Mouse (Mus musculus) thymus, adult 2 months (tissue): ENCODE measurements around the gene Wdr89.

ENCODE experiments used
- CTCF ChIP-seq: fragments of 200-500 bp; IDR thresholded peaks from 2 replicates; pipeline ENCODE4 v1.5.1; 2012; ENCODE audit warnings: mild to moderate bottlenecking, control low read depth, low read length, moderate library complexity, borderline replicate concordance; ENCODE audit not compliant: control insufficient read depth, poor library complexity, insufficient read depth; ENCODE audit errors: extremely low read depth
- POLR2A ChIP-seq: fragments of 200-500 bp; IDR thresholded peaks from 2 replicates; pipeline ENCODE4 v1.6.1; 2012; ENCODE audit warnings: mild to moderate bottlenecking, low read length, control low read depth, moderate library complexity; ENCODE audit not compliant: control insufficient read depth, poor library complexity, insufficient read depth; ENCODE audit errors: extremely low read depth

- TF ChIP-seq POLR2A (no peak), CTCF (no peak)
Measured at GRCm38 (mm10) chr12:75635771-75636430, 33.4 kb downstream of the Wdr89 start.
